Mouse (Mus musculus) granulocyte monocyte progenitor cell, adult 5-6 weeks (primary cell): ENCODE data around the gene Ehd4. TPM values are rescaled to one million over a fixed set of nuclear protein-coding genes. Genes with fewer than 3 reads are reported as not detected.

Experiments used
- ATAC-seq: replicated peaks from 2 replicates; pipeline ENCODE4 v1.8.0; 2016; ENCODE audit warnings: mild to moderate bottlenecking, moderate TSS enrichment, inconsistent platforms; ENCODE audit not compliant: poor library complexity, severe bottlenecking
- total RNA-seq, 2 experiments: library from RNA; stranded (forward) in 1 of 2; stranded (reverse) in 1 of 2; fragments of 200-712, 200-1000 nt in 1 of 2; fragments of >200 nt in 1 of 2; fragmentation: Nextera tagmentation in 1 of 2; gene quantifications; 2 replicates each; pipeline ENCODE4 v1.2.3; 2014 to 2017

Gene Ehd4
- total RNA-seq, 2 experiments from 2014 or later = 29.4 to 33.4 TPM

DNA sequence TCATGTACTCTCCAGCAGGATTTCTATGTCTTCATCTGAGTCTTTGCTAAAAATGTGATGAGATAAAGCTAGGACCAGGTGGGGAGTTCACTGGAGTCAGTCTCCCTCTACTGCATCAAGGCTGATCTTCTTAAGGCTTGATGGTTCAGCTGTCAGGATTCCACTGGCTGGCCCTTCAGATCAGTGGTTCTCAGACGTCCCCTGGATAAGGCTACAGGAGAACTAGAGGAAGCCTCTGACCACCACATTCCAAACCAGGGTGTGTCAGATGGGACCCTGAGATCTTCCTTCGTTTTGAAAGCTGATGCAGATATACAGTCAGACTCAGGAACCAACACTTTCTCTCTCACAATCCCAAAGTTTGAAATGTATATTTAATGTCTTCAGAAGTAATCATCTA is 7.0 kb downstream of the Ehd4 start:
- no peak for ATAC-seq

GRCm38 (mm10) chr2:120146543-120146942 is 7.9 kb downstream of the Ehd4 start:
- ATAC-seq = no peak

- ATAC-seq = no peak
Measured at GRCm38 (mm10) chr2:120144390-120144789, 10.0 kb downstream of the Ehd4 start.

GRCm38 (mm10) chr2:120142336-120142735 is 12.1 kb downstream of the Ehd4 start:
- no peak for ATAC-seq

DNA sequence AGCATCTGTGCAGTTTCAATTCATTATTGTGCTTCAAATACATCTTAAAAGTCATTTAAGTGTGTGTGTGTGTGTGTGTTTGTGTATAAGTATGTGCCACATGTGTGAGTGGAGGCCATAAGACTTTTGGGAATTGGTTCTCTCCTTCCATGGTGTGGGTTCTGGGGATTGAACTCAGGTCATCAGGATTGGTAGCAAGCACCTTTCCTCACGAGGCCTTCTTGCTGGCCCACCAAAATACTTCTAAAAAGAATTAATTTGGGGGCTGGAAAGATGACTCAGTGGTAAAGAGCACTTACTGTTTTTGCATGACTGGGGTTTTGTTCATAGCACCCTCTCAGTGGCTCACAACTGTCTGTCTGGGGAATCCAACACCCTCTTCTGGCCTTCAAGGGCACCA is 12.7 kb downstream of the Ehd4 start:
- no peak for ATAC-seq

DNA sequence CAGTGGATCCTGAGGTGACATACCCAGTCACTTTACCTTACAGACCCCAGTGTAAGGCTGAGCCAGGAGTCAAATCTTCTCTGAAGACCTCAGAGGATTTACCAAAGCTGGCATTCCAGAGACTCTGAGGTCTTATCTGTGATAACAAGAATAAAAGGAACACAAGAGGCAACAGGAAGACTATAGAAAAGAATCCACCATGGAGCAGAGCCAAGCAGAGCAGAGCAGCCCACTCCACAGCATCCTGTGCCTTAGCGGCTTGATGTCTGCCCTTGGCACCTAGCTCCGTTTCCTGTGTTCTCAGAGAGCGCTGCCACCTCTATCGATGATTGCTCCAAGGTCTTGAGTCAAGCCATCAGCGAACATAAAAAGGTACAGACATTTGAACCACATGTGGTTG is 14.1 kb downstream of the Ehd4 start:
- ATAC-seq = no peak

DNA sequence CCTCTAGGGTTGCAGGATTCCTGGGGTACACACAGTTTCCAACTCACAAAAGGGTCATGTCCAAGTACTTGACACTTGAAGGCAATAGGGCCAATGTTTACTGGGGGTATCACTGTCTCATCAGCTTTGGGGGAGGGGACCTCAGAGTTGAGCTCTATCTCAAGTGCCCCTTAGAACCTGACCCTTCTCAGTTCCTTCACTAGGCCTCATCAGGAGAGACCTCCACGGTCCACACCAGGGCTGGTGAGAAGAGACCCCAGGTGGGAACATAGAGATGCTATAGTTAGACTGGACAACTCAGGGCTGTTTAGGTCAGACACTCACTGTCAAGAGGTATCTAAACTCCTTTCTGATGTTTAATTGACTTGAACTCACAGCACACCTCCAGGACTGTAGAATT is 15.3 kb downstream of the Ehd4 start:
- no peak for ATAC-seq

DNA sequence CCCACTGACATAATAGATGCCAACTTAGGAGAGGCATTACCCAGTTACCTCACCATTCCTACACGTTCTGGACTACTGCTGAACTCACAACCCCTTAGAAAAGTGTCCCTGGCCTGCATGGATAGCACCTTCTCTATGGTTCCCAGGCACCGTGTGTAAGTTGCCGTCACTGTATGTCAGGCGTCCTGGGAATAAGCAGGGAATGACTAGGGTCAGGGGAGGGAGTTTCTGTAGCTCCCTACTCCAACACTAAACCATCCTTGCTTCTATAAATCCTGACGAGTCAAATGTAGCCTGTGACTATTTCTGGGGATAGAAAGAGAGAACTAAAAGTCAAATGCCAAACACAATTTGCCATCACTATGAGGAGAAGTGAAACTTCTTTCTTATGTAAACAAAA is 17.1 kb downstream of the Ehd4 start:
- peak; percentile 38 for ATAC-seq

DNA sequence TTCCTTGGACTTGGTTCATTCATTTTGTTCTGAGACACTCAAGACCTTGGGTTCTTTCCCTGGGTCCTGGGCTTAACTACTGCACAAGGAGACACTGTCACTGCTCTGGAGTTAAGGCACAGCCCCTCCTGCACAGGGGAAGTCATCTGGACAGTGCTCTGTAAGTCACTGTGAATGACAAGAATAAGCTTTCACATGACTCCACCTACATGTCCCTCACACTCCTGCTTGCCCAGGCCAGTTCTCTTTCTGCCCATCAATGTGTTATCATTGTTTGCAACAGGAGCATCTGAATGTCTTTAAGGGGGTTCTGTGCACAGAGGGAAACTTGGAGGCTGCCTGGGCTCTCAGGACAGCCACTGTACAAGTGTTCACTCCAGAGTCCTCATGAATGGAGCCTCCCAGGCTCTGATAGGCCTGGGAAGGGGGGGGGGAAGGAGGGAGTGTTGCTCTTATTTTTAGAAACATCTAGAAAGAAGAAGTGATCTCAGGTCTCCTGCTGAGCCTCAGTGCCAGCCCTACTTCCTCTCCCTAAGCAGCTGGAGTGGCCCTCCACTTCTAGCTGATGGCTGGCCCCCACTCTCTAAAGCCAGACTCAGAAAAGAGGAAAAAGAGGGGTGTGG is 19.8 kb downstream of the Ehd4 start:
- peak; percentile 90 for ATAC-seq

DNA sequence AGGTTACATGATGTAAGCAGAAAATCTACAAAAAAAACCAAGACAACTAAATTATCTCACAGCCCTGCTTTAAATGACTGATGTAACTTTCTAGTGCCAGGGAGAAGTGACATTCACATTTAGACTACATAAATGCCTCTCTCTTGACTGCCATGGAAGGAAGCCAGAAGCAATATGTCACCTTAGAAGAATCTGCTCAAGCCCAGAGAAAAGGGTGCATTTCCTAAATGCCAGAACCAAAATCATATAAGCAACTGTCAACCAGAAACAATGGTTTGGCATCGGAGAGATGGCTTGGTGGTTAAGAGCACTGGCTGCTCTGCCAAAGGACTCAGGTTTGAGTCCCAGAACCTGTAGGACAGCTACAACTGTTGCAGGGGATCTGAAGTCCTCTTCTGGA is 22.5 kb downstream of the Ehd4 start:
- ATAC-seq = no peak

- ATAC-seq = no peak
Measured at GRCm38 (mm10) chr2:120129252-120129908, 25.0 kb downstream of the Ehd4 start.

- peak; percentile 66 for ATAC-seq
Measured at GRCm38 (mm10) chr2:120128611-120129051, 25.8 kb downstream of the Ehd4 start.

DNA sequence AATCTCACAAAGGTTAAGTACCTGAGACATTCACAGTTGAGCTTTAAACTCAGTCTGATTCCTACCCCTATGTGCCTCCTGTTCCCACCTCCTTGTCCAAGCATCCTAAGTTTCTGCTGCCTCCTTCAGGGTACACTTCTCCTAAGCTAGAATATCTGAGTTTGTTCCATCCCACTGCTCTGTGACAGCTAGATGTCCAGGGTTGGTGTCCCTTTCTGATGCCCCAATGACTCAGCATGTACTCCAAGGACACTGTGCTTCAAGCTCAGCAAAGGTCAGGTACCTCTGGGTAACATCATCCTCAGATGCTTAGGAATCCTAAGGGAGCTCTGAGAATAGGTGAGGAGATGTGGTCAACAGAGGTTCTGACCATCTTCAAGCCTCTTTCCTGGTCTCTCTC is 26.4 kb downstream of the Ehd4 start:
- ATAC-seq = no peak

DNA sequence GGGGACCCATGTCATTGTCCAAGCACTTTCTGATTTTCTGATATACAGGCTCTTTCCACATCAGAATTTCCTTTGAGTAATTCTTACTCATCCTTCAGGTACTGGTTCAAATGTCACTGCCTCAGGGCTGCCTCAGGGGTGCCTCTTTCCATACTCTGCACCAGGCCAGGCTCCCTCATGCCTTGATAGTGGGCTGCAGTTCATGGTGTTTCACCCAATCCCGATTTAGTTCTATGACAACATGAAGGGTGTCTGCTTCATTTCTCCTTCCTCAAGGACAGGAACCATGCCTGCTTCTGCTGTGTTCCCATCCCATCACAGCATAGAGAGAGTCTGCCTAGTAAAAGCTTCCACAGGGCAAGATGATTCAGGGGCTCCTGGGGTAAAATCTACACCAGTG is 27.5 kb downstream of the Ehd4 start:
- no peak for ATAC-seq

DNA sequence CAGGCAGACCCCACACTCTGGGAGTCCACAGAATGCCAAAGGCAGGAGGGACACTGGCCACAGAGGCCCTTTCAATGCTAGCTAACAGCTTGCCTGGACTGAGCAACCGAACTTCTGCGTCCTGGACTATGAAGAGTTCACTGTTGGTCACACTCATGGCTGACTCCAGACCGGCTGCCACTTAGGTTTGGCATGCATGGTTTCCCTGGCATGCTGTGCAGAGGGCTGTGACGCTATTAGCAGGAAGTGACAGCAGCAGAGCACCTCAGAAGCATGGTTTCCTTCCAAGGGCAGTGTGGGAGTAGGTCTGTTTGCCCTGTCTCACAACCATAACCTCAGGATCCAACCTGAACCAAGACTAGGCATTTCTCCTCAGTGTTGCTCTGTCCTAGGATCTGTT is 28.0 kb downstream of the Ehd4 start:
- ATAC-seq = no peak

- ATAC-seq = no peak
Measured at GRCm38 (mm10) chr2:120125461-120125860, 28.9 kb downstream of the Ehd4 start.

DNA sequence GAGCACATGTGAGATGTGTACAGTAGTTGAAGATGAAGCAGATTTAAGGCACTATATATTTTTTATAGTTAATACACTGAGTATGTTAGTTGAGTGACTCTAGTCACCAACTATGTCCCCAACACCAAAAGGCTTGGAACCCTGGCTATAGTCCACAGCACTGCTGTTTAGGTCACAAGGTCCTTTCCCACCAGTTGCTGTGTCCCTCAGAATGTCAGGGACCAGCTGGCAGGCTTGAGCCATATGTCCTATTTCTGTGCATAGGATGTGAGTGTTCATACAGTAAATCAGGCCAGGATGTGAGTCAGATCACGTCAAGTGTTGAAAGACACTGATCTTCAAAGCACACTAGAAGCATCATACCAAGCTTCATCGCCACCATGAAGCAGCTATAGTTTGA is 29.5 kb downstream of the Ehd4 start:
- no peak for ATAC-seq

DNA sequence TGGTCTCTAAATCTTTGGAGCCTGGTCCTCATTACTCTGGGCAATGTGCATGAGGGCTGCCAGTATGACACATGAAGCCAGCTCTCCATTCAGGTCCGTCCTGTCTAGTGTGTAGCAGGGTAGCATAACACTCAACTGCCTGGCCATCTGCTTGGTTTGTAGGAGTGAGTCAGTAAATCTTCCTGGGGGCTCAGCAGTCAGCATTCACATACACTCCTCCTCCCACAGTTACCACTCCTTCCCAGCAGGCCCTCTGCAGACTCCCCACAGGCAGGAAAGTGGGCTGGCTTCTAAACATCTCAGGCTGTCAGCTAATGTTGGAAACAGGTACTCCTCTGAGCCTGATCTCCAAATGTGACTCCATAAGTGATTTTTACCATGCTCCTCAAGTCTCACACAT is 30.3 kb downstream of the Ehd4 start:
- no peak for ATAC-seq

GRCm38 (mm10) chr2:120122983-120123382 is 31.4 kb downstream of the Ehd4 start:
- no peak for ATAC-seq

- no peak for ATAC-seq
Measured at GRCm38 (mm10) chr2:120117346-120117745, 37.1 kb downstream of the Ehd4 start.

- no peak for ATAC-seq
Measured at GRCm38 (mm10) chr2:120116362-120116761, 38.0 kb downstream of the Ehd4 start.

DNA sequence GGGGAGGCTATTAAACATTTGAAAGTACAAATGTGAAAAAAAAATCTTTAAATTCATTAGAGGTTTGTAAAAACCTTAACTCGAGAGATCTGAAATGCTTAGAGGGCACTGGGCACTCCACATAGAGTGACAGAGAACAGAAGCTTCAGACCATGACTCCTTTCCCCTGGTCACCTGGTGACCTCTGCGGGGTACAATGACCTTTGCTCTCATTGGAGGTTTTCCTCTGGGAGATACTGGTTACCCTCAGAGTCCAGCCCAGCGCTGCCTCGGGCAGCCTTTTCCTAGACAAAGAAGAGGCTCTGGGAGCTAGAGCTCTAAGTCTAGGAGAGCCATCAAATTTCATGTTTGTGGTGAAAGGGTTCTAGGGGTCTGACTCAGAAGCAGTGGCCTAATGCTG is 39.4 kb downstream of the Ehd4 start:
- no peak for ATAC-seq
